Mouse (Mus musculus) cerebellum, postnatal 10 days (tissue): ENCODE measurements around the gene Dpp3.
"Not testable (repeated sequence)": the region's sequence is repeated elsewhere in the genome, so short reads cannot be mapped to it uniquely, and the experiment has no call there.

Source experiments
- DNase-seq, 2 experiments: peaks; one replicate each; pipeline ENCODE4 v3.0.0; 2021; ENCODE audit warnings: mixed read lengths in 2 of 2

Gene Dpp3

DNA sequence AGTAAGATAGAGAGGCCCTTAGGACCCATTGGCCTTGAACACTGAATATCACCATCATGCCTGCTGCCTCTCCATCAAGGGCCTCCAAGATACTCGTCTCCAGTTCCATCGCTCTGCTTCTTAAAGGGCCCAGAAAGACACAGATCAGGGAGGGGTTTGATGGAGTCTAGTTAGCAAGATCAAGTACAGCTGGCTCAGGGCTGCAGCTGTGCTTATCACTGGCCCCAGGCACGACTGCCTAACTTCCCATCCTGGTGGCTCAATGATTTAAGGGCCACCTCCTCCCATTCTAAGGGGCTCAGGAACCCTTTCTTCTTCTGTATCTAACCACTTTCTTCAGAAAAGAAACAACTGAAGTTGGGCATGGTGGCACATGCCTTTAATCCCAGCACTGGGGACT lies 36.3 kb downstream of the Dpp3 start:
- DNase-seq, result no peak

DNA sequence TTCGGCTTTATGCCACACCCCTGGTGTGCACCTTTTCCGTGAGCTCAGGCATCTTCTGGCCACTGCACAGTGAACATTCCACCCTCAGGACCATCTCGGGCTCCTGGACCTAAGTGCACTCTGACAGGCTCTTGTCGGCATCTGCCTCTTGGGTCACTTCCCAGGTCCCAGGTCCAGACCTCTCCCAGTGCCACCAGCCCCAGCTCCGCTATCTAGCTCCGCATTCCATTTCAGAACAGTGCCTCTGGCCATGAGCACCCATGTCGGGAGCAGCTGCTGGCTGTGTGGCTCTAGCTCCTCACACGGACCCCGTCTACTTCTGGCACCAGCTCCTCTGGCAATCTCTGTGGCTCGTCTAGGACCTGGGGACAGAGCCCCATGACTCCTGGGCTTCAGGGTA lies 38.3 kb downstream of the Dpp3 start:
- no peak for DNase-seq

DNA sequence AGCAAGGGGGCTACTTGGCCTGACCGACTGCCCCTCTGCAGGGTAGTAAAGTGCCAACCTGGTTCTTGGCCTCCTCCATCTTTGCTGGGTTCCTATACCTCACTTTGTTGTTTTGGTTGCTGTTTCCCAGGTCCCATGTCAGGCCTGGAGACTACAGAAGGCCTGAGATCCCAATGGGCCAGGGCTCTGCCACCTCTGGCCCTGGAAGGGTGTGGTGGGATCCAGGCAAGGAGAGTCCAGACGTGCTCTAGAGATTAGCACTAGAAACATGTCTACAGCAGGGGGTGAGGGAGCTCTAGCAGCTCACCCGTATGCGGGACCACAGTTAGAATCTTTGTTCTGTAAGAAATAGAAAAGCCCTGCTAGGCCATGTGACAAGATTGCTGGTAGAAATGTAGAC lies 44.1 kb downstream of the Dpp3 start:
- no peak for DNase-seq

DNA sequence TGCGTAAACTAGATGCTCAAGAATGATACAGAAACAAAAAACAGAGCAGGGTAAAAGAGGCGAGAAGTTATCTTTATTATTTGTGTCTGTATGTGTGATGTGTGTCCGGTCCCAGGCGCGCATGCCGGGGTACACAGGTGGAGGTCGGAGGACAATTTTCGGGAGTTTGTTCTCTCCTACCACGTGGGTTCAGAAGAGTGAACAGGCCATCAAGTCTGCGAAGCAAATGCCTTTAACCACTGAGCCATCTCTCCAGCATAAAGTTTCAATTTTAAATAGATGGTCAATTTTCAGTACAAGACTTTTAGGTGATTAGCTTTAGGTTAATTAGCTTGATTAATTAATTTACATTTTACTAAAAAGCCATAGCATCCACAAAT lies 48.8 kb downstream of the Dpp3 start:
- DNase-seq, result no peak

DNA sequence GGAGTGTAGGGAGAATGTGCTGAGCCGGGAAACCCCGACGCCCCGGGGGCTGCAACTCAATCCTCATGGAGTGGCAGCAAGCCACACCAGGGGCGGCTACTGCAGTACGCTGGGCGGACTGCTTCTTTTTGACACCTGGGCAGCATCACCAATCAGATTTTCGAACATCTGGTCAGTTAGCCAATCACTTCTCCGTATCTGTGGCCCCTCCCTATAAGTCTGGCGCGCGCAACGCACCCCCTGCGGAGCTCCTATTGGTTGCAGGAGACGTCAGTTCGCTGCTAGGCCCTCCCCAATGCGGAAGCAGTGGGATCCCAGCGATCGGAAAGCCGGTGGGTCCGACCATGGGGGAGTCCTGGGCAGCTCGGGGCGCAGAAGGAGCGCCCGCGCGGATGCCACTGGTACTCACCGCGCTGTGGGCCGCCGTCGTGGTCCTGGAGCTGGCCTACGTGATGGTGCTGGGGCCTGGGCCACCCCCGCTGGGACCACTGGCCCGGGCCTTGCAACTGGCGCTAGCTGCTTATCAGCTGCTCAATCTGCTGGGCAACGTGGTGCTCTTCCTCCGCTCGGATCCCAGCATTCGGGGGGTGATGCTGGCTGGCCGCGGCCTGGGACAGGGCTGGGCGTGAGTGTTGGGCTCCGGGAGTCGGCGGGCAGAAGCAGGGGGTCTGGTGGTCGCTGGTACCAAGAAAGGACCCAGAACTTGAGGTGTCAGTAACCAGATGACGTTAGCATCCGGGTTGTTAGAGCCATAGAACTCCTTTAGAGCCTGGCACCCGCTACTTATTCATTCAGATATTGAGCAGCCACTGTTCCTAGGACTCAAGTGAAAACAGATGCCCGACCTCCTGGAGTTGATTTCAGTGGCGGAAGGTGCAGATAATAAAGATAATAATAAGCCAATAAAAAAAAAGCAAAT lies 49.4 kb downstream of the Dpp3 start, which contains the start of gene Zdhhc24:
TSS of gene Zdhhc24 (plus strand) at position 264 of the 919 bp plus-strand sequence.
- peak; percentile 99 for DNase-seq

DNA sequence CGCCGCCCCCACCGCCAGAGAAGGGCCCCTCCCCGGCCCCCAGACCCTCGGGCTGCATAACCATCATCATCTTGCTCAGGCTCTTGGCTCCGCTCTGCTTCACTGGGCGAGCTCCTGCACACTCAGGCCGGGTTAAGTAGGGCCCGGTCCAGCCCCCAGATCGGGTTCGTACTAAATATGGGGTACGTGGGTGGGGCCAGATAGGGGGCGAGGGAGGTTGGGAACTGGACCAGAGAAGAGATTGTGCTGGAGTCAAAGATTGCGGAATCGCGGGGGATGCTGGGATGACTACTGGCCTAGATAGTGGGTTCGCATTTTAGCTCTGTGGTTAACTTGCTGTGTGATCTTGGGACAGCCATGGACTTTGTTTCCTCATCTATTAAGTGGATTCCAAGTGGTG lies 50.3 kb downstream of the Dpp3 start, which contains the start of gene Actn3:
TSS of gene Actn3 (minus strand) at position 125 of the 400 bp plus-strand sequence.
- DNase-seq, result no peak

DNA sequence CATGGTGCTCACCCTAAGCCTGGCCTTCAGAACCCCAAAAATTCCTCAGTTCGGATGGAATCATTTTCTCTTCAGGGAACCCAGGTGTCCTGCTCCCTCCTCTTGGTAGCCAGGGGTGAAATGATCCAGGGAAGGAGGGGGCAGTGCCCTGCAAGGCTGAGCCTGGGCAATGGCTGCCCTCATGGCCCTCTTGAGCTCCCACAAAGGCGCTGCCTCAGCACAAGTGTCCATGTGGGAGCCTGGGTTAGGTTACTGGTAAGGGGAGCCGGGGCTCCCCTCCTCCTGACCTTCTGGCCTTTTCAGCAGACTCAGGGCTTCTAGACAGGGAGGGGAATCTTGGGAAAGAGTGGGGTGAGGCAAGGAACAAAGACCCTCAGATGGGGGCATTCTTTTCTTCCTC lies 51.3 kb downstream of the Dpp3 start:
- no peak for DNase-seq

DNA sequence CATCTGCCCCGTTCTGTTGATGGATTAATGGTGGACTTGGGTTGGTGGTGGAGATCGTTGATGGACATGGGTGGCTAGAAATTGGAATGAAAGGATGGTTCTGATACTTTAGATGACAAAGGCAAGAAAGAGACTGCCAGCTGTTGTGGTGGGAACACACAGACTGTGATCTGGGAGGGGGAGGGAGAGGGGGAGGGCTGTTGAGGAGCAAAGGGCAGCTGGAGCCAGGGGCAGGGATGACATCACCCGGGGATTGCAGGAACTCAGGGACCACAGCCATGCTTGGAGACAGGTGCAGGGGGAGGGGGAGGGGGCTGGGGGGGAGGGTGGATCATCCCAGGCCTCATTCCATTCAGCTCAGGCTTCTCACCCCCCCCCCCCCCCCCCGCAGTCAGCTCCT lies 51.8 kb downstream of the Dpp3 start:
- DNase-seq, result no peak

DNA sequence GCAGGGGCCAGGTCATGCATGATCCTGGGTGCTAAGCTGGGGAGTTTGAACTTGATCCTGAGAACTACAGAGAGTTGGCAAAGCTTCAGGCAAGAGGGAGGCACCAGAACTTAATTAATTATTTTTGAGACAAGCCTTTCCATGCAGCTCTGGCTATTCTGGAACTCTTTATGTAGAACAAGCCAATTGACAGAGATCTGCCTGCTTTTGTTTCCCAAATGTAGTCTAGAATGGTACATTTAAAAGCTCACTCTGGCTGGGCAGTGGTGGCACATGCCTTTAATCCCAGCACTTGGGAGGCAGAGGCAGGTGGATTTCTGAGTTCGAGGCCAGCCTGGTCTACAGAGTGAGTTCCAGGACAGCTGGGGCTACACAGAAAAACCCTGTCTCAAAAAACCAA lies 53.5 kb downstream of the Dpp3 start:
- DNase-seq, result not testable (repeated sequence)

DNA sequence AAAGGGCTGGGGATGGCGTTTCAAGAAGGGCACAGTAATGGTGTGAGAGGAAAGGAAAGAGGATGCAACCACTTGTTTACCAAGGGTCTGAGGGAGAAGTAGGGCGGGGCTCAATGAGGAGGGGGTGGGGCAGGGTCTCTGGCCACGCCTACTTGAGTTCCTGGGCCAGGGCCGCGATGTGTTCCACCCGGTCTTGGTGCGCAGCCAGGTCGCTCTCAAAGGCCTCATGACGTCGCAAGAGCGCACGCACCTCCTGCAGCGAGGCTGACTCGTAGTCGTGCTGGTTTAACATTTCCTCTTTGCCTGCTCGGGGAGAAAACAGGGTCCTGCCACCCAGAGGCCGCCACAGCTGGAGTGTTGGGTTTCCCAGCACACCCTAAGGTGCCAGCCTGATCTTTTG lies 62.9 kb downstream of the Dpp3 start:
- peak; percentile 61 to 64 for DNase-seq

DNA sequence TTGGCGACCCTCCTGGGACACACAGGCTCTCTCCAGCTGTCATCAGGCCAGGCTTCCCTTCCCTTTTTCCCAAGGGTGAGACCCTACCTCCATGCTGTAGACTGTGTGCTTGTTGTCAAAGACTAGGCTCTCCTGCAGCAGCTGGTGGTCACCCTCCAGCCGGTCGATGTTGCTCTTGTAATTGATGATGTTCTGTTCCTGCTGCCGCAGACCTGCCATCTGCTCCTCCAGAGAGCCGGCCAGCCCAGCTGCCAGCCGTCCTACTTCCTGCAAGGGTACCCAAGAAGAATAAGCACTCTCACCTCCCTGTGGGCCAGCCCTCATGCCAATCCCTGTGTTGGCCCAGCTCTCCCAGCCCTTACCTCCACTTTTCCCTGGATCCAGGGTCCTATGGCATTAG lies 65.0 kb downstream of the Dpp3 start:
- peak; percentile 67 to 76 for DNase-seq

DNA sequence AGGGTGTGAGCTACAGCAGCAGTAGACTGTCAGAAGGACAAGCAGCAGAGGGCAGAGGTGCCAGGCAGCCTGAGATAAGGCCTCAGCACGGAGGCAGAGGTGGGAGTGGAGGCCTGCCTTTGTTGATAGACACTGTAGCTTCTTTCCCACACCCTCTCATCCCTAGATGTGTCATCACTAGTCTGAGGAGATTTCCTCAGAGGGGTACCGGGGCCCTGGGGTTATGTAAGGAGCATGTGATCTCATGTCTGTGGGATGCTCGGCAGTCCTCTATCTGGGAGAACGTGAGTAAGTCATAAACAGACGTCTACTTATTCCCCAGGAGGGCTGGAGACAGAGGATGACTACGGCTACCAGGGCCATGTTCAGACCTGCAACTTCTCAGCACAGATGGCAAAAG lies 69.0 kb downstream of the Dpp3 start:
- no peak for DNase-seq
